Mouse (Mus musculus) large intestine, adult 2 months (tissue): ENCODE measurements around the gene Cmtm1. TPM values are rescaled to one million over a fixed set of nuclear protein-coding genes. Genes with fewer than 3 reads are reported as not detected.
"Not testable (repeated sequence)": the region's sequence is repeated elsewhere in the genome, so short reads cannot be mapped to it uniquely, and the experiment has no call there.

ENCODE experiments used
- DNase-seq: peaks from one replicate; pipeline ENCODE4 v3.0.0-alpha.2; 2012; ENCODE audit warnings: low read depth, low spot score
- WGBS: fragments of 180-500 bp; shearing (Covaris S2); methylation state at CpG from one replicate; pipeline ENCODE4 v1.1.7; 2018; 5-methylcytosine and 5-hydroxymethylcytosine counted together
- polyA plus RNA-seq: library from polyadenylated mRNA; depleted of rRNA; stranded (reverse); fragments of >200 nt; gene quantifications from 2 replicates; pipeline ENCODE4 v1.2.3, GENCODE M21; 2012; rRNA removed

The Cmtm1 gene
- polyA plus RNA-seq = not detected in 2 replicates

DNA sequence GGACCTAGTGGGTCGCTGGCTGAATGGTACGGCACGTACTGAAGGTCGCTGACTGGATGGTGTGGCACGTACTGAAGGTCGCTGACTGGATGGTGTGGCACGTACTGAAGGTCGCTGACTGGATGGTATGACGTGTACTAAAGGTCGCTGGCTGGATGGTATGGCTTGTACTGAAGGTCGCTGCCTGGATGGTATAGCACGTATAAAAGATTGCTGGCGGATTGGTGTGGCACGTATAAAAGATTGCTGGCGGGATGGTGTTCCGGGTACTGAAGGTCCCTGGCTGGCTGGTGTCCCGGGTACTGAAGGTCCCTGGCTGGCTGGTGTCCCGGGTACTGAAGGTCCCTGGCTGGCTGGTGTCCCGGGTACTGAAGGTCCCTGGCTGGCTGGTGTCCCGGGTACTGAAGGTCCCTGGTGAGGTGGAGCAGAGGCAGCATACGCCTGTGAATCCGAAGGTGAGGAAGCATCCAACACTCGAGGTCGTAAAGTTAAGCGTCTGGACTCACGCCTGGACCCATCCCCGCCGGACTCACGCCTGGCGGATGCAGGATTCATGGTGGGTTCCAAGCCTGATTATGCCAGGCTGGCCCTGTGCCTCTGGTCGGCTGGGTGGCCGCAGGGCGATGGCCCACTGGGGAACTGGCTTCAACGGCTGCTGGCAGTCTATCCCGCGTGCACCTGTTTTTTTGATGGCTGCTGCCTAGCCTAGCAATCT is at the start of gene Cmtm1, which contains the start of gene Gm45711:
TSS of gene Cmtm1 (minus strand) at position 705 of the 715 bp plus-strand sequence.
TSS of gene Gm45711 (minus strand) at position 641 of the 715 bp plus-strand sequence.
- 87% methylated on average over 36 of the region's 36 CpGs for WGBS
- DNase-seq = not testable (repeated sequence)

DNA sequence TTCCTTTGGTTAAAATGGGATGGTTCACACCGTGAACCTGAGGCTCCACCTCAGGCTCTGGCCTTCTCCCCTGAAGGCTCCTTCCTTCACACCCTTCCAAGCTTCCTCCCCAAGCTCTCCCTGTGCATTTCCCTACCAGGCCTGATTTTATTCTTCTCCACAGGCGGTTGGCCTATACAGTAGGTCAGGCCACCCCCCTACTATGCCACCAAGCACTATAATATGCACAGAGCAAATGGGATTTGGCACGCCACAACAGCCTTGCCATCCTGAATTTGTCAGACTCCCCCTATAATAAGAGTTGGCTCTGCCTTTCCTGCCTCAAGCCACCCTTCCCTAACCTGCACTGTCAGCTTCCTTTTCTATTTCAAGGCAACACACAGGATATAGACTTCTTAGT is 48.7 kb upstream of the Cmtm1 start:
- DNase-seq = no peak
- 86% methylated on average over 3 of the region's 3 CpGs for WGBS

DNA sequence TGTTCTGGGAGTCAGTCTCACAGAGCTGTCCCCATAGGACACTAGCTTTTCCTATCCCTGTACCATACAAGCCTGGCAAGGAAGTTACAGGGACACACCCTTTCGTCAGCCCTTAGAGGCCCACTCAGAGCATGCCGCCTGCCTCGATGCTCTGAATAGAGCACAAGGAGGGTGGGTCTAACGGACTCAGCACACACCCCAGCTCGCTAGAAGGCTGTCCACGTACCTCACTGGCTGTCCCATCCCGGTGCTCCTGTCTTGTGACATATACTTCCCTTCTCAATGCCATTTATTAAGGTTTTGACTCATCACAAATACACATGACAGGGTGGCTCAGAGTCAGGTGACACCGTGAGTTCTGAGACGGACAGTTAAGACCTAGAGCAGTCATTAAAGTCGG is 44.6 kb upstream of the Cmtm1 start:
- no peak for DNase-seq
- WGBS = 76% methylated on average over 10 of the region's 10 CpGs

DNA sequence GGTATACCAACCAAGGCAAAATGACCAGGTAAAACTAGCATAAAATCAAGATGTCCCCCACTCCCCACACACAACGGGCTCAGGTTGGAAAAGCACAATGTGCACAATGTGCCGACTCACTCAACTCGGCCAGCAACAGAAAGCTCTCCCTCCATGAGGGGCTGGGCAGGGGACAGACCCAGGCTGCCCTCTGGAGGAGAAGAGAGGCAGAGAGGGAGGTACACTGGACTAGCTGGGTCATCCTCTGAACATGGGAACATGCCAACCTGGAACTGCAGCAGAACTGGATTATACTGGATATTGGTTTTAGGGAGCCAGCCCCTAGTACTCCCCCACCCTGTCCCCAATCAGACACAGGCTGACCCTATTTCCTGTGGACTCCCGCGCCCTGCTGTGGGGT is 43.2 kb upstream of the Cmtm1 start:
- 71% methylated on average over 5 of the region's 5 CpGs for WGBS

DNA sequence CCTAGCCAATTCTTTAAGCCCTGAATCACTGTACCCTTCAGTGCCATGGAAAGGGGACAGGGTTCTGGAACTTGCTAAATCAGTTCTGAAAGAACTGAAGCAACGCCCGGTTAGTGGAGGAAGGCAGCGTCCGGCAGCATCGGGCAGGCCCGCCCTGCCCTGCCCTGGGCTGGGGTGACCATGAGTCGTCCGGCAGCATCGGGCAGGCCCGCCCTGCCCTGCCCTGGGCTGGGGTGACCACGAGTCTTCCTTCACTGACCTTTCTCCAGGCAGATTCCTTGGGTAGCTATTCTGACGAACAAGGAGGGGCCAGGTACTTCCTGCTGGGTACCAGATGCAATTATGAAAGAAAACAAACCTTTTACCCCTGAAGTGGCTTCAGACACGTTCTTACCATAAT is 40.1 kb upstream of the Cmtm1 start:
- no peak for DNase-seq
- WGBS = 31% methylated on average over 13 of the region's 13 CpGs

More for the DNA sequence above, 43.2 kb upstream of the Cmtm1 start:
- DNase-seq = no peak

DNA sequence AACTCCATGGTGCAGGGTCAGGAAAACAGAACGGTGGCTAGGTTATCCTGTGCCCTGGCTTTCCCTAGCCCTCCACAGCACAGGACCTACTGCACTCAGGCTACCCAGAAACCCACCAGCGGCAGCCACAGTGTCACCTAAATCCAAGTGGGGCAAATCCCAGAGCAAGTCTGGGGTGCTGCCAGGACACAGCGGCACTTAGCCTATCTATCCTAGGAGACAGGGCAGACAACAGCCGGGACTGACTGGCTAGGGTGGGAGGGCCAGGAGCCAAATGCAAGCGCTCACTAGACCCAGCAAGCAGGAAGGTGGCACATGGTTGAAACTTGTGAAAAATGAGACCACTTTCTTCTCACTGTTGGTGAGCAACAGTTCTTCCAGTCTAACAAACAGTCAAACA is 39.0 kb upstream of the Cmtm1 start:
- DNase-seq = no peak
- WGBS = 83% methylated on average over 5 of the region's 5 CpGs

GRCm38 (mm10) chr8:104346706-104347105 is 36.8 kb upstream of the Cmtm1 start:
- DNase-seq = no peak
- WGBS = 76% methylated on average over 12 of the region's 12 CpGs

GRCm38 (mm10) chr8:104344622-104345021 is 34.7 kb upstream of the Cmtm1 start:
- no peak for DNase-seq
- WGBS = 93% methylated on average over 5 of the region's 5 CpGs

- peak; percentile 74 for DNase-seq
- WGBS = 6% methylated on average over 7 of the region's 7 CpGs
These were observed 34.0 kb upstream of the Cmtm1 start for GRCm38 (mm10) chr8:104343957-104344356.

GRCm38 (mm10) chr8:104342426-104342825 is 32.5 kb upstream of the Cmtm1 start:
- DNase-seq = no peak
- WGBS = 73% methylated on average over 5 of the region's 5 CpGs

DNA sequence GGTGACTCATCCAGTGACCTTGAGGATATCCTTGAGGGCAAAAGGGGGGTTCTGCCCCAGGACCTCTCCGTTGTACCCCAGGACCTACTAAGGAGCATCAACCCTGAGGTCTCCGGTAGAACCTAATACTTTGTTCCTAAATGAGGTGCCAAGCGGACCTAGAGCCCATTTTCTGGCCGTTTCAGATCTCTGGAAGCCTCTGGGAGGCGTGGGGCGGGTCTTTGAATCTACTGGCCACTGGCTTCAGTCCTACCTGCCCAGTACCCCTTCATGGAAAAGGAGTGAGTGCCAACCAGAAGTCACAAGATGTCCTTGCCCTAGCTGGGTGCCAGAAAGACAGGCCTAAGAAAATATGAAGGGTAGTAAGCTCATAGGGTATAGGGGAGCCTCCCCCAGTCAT is 31.7 kb upstream of the Cmtm1 start:
- WGBS = 59% methylated on average over 6 of the region's 6 CpGs
- no peak for DNase-seq

DNA sequence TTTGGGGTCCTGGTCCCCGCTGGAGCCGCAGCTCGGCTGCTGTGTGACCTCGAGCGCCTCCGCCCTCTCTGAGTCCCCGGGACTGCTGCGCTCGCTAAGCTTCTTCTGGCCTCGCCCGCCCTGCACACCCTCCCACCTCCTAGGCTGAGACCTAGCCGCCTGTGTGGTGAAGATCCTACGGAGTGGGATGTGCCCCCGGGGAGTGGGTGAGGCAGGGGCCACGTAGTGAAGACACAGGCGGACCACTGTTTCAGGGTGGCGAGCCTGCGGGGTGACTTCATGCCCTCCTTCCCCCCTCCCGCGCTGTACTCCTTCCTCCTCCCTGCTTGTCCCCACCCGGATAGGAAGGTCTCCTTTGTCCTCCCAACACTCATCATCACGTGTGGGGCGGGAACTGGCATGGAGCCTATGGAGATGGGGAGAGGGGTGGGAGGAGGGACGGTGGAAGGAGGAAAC is 31.2 kb upstream of the Cmtm1 start:
- WGBS = 1% methylated on average over 24 of the region's 24 CpGs
- no peak for DNase-seq

DNA sequence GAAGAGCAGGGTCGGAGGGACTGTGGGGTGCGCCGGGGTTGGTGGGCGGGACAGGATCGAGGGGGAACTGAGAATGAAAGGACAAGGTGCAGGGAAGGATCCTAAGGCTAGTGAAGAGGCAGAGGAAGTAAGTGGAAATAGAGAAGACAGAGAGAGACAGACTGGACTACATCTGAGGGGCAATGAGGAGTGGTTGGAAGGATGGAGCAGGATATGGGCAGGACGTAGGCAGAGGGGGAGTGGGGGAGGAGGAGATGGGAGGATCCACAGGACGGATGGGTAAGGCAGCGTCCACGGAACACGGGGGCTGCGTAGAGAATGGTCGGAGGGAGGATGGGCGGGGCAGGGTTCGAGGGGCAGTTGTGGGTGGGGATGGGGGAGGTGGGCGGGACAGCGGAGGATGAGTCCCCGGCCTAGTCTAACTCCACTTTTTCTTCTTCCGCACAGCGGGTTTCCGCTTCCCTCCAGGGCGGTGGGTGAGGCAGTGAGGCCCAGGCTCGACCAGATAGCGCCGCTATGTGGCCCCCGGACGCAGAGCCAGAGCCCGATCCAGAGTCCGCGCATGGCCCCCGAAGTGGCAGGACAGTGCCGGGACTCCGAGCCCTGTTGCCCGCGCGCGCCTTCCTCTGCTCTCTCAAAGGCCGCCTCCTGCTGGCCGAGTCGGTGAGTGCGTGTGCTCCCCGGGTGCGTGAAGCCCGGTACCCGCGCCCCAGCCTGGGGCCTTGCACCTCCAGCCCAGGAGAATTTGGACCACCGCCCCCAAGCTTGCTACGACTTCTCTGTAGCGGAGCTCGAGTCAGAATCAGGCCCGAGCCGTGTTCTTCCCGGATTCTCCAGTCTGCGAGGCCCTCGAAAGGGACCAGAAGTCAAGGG is 30.5 kb upstream of the Cmtm1 start:
- WGBS = under 1% methylated on average over 54 of the region's 54 CpGs
- no peak for DNase-seq

GRCm38 (mm10) chr8:104339983-104340232 is 30.0 kb upstream of the Cmtm1 start:
- DNase-seq = no peak

DNA sequence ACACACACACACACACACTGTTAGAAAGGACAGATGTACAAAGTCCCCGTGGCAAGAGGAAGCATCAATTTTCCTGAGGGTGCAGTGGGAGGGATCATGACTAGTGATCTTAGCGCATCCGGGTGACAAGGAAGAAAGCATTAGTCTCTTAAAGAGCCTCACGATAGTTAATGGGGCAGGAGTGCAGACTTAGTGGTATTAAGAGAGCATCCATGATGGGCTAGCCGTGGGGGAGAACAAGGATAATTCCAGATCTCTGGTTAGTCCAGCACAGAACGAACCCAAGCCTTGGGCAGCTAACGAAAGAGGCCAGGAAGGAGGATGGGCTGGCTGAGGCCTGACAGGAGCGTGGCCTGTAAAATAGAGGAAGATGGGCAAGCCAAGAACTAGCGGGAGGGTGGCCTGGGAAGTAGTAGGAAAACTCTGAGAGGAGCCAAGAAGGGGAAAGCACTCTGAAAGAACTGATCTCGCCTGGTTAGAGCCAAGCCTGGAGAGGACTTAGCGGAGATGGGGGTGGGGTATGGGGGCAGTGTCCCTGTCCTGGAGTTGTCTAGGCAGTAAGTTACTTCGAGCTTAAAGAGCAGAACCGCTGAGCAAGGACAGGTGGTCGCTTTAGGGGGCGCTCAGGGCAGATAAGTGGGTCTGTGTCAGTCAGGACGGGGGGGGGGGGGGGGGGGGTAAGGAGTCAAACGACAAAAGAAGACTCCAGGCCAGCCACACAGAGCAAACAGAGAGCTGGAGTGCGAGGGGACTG is 29.5 kb upstream of the Cmtm1 start, which contains the start of gene Cmtm3:
TSS of gene Cmtm3 (plus strand) at position 182 of the 754 bp plus-strand sequence.
- 24% methylated on average over 18 of the region's 18 CpGs for WGBS

More at GRCm38 (mm10) chr8:104339983-104340232, 30.0 kb upstream of the Cmtm1 start:
- WGBS = 10% methylated on average over 6 of the region's 6 CpGs

DNA sequence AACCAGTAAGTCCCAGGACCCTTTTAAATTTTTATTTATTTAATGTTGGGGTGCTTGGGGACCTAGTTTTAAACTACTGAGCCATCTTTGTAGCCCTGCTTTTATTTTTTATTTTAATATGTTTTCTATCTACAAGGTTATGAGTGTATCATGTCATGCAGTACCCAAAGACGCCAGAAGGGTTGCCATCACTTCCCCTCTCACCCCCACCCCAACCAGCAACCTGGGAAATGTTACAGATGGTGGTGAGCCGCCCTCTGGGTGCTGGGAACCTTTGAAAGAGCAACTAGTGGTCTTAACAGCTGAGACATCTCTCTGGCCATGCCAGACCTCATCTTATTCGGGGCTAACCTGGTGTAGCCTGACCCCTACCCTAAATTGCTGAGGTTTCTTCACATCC is 27.9 kb upstream of the Cmtm1 start:
- no peak for DNase-seq
- WGBS = 56% methylated on average over 3 of the region's 3 CpGs

More for the DNA sequence above, 29.5 kb upstream of the Cmtm1 start, which contains the start of gene Cmtm3:
- DNase-seq = no peak

- no peak for DNase-seq
- 83% methylated on average over 1 of the region's 1 CpGs for WGBS
These were observed 26.9 kb upstream of the Cmtm1 start for GRCm38 (mm10) chr8:104336806-104337205.

GRCm38 (mm10) chr8:104334196-104334595 is 24.3 kb upstream of the Cmtm1 start:
- 63% methylated on average over 1 of the region's 1 CpGs for WGBS
- no peak for DNase-seq

DNA sequence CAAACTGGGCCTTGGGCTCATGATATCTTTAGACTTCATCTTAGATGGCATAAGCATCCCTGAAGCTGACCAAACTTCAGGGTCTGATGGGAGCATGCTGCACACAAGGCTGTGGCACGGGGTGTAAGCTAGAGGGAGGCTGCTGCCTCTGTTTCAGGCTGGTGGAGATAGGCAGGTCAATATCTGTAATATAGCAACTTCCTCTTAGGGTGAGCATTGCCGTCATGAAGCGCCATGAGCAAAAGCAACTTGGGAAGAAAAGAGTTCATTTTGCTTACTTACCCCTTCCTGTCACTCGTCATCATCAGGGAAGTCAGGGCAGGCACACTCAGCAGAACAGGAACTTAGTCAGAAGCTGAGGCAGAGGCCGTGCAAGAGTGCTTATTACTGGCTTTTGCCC is 23.8 kb upstream of the Cmtm1 start:
- 64% methylated on average over 5 of the region's 5 CpGs for whole genome bisulfite sequencing
- no peak for DNase-seq
